Mouse (Mus musculus) lung, postnatal 4 days (tissue): ENCODE data around the gene Satb1.

Experiments
- DNase-seq, 2 experiments: peaks; one replicate each; pipeline ENCODE4 v3.0.0; 2021

Gene Satb1

DNA sequence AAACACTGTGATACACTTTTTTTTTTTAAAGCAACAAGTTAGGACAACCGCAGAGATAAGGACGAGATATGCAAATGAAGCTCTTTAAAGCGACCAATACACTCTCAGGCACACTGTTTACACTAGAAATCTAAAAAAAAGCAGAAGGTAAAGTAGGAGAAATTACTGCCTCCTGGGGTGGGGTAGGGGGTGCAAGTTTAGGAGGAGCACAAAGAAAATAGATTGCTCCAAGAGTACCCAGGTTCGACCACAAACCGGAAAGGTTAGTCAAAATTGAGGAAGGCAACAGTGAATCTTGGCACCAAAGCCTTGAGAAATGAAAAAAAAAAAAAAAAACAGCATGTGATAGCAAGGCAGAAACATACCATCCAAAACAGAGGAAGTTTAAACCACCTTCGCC is 18.8 kb downstream of the Satb1 start:
- DNase-seq, result no peak

- DNase-seq, result no peak
Measured at GRCm38 (mm10) chr17:51813784-51814120, 19.3 kb downstream of the Satb1 start.

- DNase-seq, result peak; percentile 61 to 76
Measured at GRCm38 (mm10) chr17:51812942-51813783, 19.9 kb downstream of the Satb1 start.

- peak; percentile 39 to 41 for DNase-seq
Measured at GRCm38 (mm10) chr17:51812261-51812941, 20.7 kb downstream of the Satb1 start.

GRCm38 (mm10) chr17:51811911-51812260 is 21.2 kb downstream of the Satb1 start:
- DNase-seq, result peak in 1 of 2 experiments; percentile 16

GRCm38 (mm10) chr17:51811086-51811868 is 21.8 kb downstream of the Satb1 start:
- DNase-seq, result peak; percentile 33 to 60

GRCm38 (mm10) chr17:51807429-51807828 is 25.7 kb downstream of the Satb1 start:
- no peak for DNase-seq

DNA sequence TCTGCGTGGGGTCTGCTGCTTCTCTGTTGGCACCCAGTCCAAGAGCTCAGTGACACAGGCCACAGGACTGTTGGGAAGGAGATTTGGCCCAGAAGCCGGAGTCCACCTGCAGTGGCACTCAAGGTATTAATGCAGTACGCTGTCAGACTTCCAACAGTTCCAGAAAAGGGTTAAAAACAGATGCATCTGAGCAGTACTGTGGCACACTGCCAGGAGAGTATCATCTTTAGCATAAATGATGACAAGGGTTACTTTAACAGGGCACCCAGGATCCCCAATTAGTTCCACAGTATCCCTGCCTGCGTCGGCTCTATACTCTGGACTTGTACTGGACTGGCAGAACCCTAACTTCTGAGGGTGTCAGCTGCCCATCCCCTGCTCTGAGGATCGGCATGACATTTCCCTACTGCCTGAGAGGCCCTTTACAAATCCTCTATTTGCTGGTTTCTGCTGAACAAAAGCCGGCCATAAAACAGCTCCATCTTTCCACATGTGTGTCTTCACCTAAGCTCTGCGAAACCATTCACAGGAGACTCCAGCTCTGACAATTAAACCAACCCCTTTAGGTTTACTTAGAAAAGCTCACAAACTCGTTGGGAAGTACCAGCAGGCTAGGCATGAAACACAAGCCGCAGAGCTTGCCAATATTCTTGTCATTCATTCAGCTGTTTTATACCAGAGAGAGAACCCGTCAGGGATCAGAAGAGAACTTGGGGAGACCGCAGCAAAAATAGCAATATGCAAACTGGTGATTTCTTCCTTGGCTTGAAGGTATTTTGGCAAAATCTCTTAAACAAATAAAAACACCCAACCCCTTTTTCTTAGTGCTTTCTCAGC is 26.7 kb downstream of the Satb1 start:
- DNase-seq, result no peak

DNA sequence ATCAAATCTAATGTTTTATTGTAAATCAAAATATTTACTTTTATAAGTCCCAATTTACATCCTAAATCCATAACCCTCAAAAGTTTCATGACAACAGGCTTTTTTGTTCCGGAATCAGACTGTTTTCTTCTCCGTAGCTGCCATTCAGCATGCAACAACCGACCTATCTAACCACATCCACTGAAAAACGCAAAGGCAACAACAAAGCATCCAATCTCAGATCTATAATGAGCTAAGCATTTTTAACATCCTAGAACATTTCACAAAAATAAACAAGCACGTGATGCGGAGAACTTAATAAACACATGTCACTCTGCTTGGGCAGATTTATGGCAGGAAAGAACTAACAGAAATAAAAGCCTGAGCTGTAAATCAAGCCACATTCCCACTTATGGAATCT is 32.9 kb downstream of the Satb1 start:
- no peak for DNase-seq

DNA sequence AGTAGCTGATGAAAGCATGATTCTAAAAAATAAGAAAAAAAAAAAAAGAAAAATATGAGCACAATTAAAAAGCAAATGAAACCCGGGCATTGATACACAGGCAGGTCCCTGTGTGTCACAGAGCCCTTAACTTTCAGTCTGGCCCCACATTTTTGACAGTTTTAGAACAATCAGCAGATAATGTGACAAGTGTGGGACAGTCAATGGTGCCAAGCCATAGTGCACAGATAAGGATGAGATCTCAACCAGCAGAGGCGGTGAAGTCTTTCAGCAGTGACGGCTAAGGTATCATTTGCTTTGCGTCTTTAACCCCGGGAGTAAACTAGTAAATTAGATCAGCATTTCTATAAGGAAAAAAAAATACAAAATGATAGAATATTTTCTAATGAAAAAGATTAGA is 36.6 kb downstream of the Satb1 start:
- no peak for DNase-seq

- DNase-seq, result no peak
Measured at GRCm38 (mm10) chr17:51791226-51791625, 41.9 kb downstream of the Satb1 start.

DNA sequence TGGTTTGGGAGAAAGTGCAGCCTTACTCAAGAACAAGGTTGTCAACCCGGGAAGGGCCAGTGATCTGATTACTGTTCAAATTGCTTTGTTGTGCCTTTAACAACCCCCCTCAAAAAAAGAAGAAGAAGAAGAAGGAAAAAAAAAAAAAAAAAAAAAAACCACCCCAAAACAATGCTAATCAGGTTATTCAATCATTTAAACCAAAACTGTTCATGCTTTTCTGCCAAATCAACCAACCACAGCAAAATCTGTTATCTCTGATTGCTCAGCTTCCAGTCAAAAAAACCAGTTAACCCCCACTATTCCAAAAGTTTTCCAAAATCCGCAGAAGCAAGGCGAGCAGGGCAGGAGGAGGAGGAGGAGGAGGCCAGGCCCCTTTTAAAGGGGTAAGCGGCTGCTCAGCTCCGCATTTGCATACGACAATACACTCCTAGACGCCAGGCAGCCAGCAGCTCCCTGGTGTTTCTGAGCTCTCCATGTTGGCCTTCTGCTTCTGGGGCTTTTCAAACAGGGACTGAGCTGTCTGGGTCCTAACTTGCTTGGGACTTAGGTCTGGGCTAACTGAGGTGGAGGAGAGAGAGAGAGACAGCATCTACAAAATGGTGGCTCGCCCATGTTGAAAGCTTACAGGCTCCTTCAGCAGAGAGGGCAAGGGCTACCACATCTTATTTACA is 42.6 kb downstream of the Satb1 start:
- DNase-seq, result no peak

DNA sequence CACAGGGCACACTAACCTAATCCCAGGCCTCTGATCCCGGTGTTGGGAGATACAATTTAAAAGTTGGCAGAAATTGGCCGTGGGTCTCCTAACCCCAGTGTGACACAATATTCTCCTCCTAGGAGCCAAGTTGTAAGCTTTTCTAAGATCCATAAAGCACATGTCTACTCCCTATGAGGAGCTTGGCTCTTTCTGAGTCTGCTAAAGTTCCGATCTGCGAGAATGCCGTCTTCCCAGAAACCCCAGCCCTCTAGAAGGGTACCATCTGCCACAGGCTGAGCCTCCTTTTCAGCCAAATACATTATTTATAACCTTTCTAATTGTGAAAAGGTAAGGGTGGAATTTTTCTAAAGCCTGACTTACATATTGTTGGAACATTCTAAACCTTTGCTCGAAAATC is 43.3 kb downstream of the Satb1 start:
- no peak for DNase-seq

GRCm38 (mm10) chr17:51789098-51789497 is 44.0 kb downstream of the Satb1 start:
- DNase-seq, result no peak

DNA sequence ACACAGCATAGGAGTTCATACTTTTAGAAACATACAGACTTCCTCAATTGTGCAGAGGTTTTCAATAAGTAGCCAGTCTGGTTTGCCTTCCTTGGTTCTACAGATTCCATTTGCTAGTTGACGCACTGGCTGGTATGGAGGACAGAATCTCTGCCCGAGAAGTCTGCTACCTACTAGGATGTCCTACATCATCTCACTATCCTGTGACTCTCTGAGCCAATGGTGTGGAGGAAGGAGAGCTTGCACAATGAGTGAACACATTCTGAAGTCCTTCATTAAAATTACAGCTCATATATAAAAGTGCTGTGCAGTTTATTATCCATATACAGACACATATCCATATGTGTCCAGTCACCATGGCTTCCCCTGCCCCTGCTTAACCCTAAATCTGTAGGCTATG is 45.1 kb downstream of the Satb1 start:
- DNase-seq, result no peak

- no peak for DNase-seq
Measured at GRCm38 (mm10) chr17:51786050-51786449, 47.0 kb downstream of the Satb1 start.

- DNase-seq, result no peak
Measured at GRCm38 (mm10) chr17:51784935-51785334, 48.2 kb downstream of the Satb1 start.

DNA sequence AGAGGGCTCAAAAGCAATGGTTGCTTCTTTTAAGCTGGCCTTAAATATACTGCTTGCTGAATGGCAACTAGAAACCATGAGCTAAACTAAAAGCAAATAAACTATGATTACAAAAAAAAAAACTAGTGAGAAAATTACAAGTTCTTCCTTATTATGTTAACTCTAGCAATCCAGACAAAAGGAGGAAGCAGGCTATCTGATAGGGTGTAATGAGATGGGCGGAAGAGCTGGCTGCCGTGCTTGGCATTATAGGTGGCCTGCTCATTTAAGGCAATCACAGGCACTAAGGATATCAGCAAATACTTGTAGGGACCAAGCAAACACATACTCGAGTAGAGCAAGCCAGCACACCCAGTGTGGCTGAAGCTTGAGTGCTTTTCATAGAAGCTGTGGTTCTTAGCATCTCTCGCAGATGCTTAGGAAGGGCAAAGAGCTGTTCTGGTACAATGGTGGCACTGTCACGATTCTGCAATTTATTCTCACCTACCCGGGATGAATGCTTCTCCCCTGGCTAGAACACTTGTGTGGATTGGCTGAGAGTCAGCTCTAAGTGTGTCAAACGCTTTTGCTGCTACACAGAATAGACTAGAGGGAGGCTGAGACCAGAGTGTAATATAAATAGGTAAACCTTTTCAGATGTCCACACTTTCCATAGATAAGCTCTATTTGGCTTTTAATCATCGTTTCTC is 49.4 kb downstream of the Satb1 start:
- DNase-seq, result no peak

- no peak for DNase-seq
Measured at GRCm38 (mm10) chr17:51780036-51780435, 53.1 kb downstream of the Satb1 start.

- DNase-seq, result no peak
Measured at GRCm38 (mm10) chr17:51778961-51779360, 54.1 kb downstream of the Satb1 start.

- peak in 1 of 2 experiments; percentile 28 for DNase-seq
Measured at GRCm38 (mm10) chr17:51777813-51778212, 55.3 kb downstream of the Satb1 start.
